Mouse (Mus musculus): ENCODE data around the gene Syna. TPM values are rescaled to one million over a fixed set of nuclear protein-coding genes. Genes with fewer than 3 reads are reported as not detected.

The Syna gene
- 0.04 and 0.06 TPM in 2 replicates for polyA plus RNA-seq (2012; rRNA removed)

DNA sequence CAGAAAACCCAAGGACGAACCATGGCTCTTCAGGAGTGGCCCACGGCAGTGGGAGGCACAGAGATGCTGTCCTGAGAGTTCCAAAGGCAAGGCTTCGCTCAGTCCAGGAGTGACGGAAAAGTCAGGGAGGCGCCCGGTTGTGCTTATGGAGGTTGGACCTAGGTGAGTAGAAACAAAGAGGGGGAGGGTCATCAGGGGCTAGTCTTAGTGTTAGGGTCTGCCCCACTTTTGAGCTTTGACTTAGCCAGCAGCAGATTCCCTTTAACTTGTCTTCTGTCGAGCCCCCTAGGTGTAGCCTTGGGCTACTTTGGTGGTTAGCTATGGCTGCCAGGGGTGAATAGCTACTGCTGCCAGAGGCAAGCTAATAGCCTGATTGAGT is at the start of gene Syna:
Gene Syna, minus strand, starts transcription at position 101 of the 379 bp plus-strand sequence.
- DNase-seq (ENCODE audit: low read depth), result no peak
- TF ChIP-seq POLR2A (IDR thresholded peaks at IDR 0.05; ENCODE audit: borderline replicate concordance, extremely low read depth, insufficient read depth, insufficient read length, poor library complexity, severe bottlenecking), result no peak
- no peak for TF ChIP-seq CTCF (IDR thresholded peaks at IDR 0.05; ENCODE audit: borderline replicate concordance, extremely low read depth, insufficient read depth, insufficient read length)

DNA sequence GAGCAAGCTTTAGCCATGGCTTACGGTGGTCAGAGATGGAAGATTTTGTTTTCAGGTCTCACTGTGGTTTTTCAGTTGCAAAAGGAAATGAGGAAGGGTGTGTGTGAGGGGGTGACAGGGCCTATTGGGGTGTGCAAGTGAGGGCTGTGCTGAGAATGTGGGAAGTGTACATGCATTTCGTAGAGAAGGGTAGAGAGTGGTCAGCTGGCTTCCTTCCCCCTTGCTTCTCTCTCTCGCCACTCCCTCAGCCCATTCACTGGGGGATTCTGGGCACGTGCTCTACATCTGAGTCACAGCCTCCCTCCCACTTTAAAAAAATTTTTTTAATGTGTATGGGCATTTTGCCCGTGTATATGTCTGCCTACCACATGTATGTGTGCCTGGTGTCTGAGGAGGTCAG is 47.1 kb upstream of the Syna start:
- TF ChIP-seq CTCF (IDR thresholded peaks at IDR 0.05; ENCODE audit: borderline replicate concordance, extremely low read depth, insufficient read depth, insufficient read length), result no peak
- TF ChIP-seq POLR2A (IDR thresholded peaks at IDR 0.05; ENCODE audit: borderline replicate concordance, extremely low read depth, insufficient read depth, insufficient read length, poor library complexity, severe bottlenecking), result no peak
- no peak for DNase-seq (ENCODE audit: low read depth)

DNA sequence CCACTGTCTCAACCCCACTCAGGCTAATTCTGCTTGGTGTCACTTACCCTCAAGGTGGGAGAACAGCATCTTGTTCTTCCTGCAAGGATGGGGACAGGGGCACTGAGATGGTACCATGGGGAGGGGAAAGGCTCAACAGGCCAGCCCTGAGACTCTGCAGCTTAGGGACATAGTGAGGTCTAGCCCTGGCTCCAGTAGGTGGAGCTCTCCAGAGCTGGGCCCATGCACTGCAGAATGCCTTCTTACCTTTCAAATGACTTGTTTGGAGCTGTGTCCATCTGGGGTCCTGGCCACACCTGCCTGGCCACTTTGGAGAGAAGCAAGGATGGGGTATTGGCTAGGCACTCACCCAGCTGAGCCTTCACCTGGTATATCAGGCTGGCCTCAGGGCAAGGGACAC is 46.3 kb upstream of the Syna start:
- DNase-seq (ENCODE audit: low read depth), result no peak

DNA sequence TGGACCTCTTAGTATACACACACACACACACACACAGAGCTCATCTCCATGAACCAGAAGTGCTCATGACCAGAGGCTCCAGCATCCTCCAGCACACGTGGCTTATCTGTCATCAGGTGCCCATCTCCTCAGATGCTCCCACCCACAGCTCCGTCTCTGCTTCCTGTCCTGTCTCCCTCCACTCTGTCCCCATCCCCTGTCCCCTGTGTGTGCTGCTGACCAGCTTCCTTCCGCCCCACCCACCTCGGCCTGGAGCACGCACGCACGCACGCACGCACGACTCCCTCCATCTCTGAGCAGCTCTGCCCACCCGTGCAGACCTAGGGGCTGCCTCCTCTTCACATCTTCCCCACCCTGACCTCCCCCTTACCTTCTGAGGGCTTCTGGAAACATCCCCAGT is 44.4 kb upstream of the Syna start:
- TF ChIP-seq CTCF (IDR thresholded peaks at IDR 0.05; ENCODE audit: borderline replicate concordance, extremely low read depth, insufficient read depth, insufficient read length), result no peak
- TF ChIP-seq POLR2A (IDR thresholded peaks at IDR 0.05; ENCODE audit: borderline replicate concordance, extremely low read depth, insufficient read depth, insufficient read length, poor library complexity, severe bottlenecking), result no peak
- DNase-seq (ENCODE audit: low read depth), result no peak

More for the DNA sequence above, 46.3 kb upstream of the Syna start:
- TF ChIP-seq POLR2A (IDR thresholded peaks at IDR 0.05; ENCODE audit: borderline replicate concordance, extremely low read depth, insufficient read depth, insufficient read length, poor library complexity, severe bottlenecking), result no peak
- TF ChIP-seq CTCF (IDR thresholded peaks at IDR 0.05; ENCODE audit: borderline replicate concordance, extremely low read depth, insufficient read depth, insufficient read length), result no peak

DNA sequence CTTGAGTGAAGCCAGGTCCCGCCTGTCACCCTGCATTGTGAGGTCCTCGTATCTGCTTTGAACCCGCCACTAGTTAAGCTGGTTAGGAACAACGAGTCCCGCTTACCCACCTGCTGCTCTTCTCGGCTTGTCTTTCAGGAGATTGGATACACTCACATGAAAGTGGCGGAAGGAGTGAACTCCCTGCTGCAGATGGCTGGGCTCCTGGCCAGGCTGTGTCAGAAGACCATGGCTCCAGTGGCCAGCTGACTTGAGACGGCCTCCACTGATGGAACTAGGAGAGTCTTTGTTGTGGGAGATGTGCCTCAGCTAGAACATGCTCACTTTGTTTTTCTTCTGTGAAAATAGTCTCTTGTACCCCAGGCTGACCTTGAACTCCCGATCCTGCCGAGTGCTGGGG is 37.7 kb upstream of the Syna start:
- DNase-seq (ENCODE audit: low read depth), result peak; percentile 47
- no peak for TF ChIP-seq POLR2A (IDR thresholded peaks at IDR 0.05; ENCODE audit: borderline replicate concordance, extremely low read depth, insufficient read depth, insufficient read length, poor library complexity, severe bottlenecking)
- no peak for TF ChIP-seq CTCF (IDR thresholded peaks at IDR 0.05; ENCODE audit: borderline replicate concordance, extremely low read depth, insufficient read depth, insufficient read length)

DNA sequence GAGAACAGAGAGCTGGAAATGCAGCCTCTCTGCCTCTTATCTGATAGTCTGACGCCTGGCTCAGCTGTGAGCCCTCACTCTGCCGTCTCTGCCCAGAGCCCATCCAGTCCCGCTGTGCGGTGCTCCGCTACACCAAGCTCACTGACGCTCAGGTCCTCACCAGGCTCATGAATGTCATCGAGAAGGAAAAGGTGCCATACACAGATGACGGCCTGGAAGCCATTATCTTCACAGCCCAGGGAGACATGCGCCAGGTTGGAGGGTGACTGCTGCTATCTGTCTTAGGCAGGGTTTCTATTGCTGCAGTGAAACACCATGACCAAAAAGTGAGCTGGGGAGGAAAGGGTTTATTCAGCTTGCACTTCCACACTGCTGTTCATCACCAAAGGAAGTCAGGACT is 33.1 kb upstream of the Syna start:
- no peak for DNase-seq (ENCODE audit: low read depth)
- TF ChIP-seq POLR2A (IDR thresholded peaks at IDR 0.05; ENCODE audit: borderline replicate concordance, extremely low read depth, insufficient read depth, insufficient read length, poor library complexity, severe bottlenecking), result no peak
- no peak for TF ChIP-seq CTCF (IDR thresholded peaks at IDR 0.05; ENCODE audit: borderline replicate concordance, extremely low read depth, insufficient read depth, insufficient read length)

DNA sequence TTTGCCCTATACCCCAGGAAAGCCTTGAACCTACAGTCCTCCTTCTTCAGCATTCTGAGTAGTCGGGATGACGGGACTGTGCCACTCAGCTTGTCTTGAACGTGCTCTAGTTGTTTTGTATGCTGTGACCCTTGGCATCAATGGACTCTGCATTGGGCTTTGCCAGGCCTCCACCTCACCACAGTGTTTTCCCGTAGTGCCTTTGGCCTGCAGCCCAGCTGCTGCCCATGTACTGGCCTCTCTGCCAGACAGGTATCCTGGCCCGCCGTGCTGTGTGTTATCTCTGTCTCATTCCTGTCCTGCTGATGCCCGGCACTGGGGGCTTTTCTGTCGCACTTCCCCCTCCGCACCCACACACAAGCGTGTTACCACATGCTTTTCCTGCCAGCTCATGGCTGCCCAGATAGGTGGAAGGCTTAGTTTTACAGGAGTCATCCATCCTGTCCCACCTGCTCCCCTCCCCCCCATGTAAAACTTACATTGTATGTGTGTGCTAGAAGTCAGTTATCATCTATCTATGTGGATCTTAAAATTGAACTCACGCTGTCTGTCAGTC is 32.1 kb upstream of the Syna start:
- DNase-seq (ENCODE audit: low read depth), result no peak
- no peak for TF ChIP-seq CTCF (IDR thresholded peaks at IDR 0.05; ENCODE audit: borderline replicate concordance, extremely low read depth, insufficient read depth, insufficient read length)
- TF ChIP-seq POLR2A (IDR thresholded peaks at IDR 0.05; ENCODE audit: borderline replicate concordance, extremely low read depth, insufficient read depth, insufficient read length, poor library complexity, severe bottlenecking), result no peak

DNA sequence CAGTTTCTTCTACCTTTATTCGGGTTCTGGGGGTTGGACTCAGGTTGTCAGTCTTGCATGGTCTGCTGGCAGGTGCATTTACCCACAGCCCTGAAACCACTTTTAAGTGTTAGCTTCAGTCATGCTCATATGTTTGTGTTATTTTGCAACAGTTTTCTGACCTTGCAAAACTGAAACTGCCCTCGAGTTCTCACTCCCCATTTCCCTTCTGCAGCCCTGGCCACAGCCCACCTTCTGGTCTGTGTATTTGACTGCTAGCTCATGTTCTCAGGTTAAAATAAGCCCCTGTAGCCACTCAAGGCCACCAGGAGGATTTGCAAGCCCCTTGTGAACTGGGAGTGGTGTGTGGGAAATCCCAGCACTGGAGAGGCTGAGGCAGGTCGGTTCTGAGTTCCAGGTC is 29.9 kb upstream of the Syna start:
- TF ChIP-seq CTCF (IDR thresholded peaks at IDR 0.05; ENCODE audit: borderline replicate concordance, extremely low read depth, insufficient read depth, insufficient read length), result no peak
- no peak for TF ChIP-seq POLR2A (IDR thresholded peaks at IDR 0.05; ENCODE audit: borderline replicate concordance, extremely low read depth, insufficient read depth, insufficient read length, poor library complexity, severe bottlenecking)
- no peak for DNase-seq (ENCODE audit: low read depth)

DNA sequence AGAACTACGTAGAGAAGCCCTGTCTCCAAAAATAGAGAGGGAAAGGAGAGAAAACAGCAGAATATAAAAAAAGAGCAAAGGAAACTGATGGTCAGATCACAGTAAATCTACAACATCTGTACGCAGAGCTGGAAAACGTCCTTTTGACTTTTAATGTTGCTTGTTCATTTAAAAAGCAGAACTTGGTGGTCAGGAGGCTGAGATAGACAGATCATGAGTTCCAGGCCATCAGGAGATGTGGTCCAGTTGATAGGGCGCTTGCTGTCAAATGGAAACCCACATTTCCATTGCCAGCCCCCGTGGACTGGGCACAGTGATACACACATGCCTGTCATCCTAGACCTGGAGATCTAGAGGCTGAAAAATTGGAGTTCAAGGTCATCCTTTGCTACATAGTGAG is 24.8 kb upstream of the Syna start:
- TF ChIP-seq POLR2A (IDR thresholded peaks at IDR 0.05; ENCODE audit: borderline replicate concordance, extremely low read depth, insufficient read depth, insufficient read length, poor library complexity, severe bottlenecking) (no peak), CTCF (IDR thresholded peaks at IDR 0.05; ENCODE audit: borderline replicate concordance, extremely low read depth, insufficient read depth, insufficient read length) (no peak)
- DNase-seq (ENCODE audit: low read depth), result no peak

DNA sequence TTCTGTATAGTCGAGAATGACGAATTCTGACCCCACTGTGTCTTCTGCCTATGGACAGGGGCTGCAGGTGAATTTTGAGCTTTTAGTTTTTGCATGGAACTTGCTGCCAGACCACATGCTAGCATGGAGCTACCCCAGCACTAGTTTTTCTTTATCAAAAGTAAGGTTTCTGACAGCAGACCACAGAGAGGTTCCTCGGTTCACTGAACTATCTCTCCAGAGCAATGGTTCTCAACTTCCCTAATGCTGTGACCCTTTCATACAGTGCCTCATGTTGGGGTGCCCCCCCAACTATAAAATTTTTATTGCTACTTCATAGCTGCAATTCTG is 23.9 kb upstream of the Syna start:
- no peak for DNase-seq (ENCODE audit: low read depth)
- no peak for TF ChIP-seq CTCF (IDR thresholded peaks at IDR 0.05; ENCODE audit: borderline replicate concordance, extremely low read depth, insufficient read depth, insufficient read length)

DNA sequence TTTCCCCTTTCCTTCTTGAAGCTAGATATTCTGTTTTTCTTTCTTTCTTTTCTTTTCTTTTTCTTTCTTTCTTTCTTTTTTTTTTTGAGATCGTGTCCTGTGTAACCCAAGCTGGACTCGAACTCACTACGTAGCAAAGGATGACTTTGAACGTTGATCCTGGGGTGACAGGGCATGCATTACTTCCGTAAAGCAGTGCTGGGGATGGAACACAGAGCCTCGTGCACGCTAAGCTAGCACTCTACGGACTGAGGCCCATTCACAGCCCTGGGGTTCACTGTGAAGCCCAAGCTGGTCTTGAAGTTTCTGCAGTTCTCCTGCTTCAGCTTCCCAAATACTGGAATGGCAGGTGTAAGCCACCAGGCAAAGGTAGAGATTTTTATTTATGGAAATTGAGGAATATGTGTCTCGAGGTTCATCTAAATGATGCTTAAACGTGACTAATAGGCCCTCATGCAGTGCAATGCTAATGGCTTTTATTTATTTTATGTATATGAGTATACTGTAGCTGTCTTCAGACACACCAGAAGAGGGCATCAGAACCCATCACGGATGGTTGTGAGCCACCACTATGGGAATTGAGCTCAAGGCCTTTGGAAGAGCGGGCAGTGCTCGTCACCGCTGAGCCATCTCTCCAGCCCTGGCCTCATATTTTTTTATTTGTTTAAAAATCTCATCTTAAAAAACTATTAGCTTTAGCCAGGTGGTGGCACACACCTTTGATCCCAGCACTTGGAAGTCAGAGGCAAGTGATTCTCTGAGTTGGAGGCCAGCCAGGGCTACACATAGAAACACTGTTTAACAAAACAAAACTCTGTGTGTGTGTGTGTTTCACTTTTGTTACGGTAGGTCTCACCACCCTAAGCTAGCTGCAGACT is 23.3 kb upstream of the Syna start:
- no peak for DNase-seq (ENCODE audit: low read depth)
- TF ChIP-seq POLR2A (IDR thresholded peaks at IDR 0.05; ENCODE audit: borderline replicate concordance, extremely low read depth, insufficient read depth, insufficient read length, poor library complexity, severe bottlenecking), result no peak
- TF ChIP-seq CTCF (IDR thresholded peaks at IDR 0.05; ENCODE audit: borderline replicate concordance, extremely low read depth, insufficient read depth, insufficient read length), result no peak

Data from brain, embryonic 14.5 days (tissue).